Mouse (Mus musculus): ENCODE measurements around the gene Zfp541.

Gene Zfp541

DNA sequence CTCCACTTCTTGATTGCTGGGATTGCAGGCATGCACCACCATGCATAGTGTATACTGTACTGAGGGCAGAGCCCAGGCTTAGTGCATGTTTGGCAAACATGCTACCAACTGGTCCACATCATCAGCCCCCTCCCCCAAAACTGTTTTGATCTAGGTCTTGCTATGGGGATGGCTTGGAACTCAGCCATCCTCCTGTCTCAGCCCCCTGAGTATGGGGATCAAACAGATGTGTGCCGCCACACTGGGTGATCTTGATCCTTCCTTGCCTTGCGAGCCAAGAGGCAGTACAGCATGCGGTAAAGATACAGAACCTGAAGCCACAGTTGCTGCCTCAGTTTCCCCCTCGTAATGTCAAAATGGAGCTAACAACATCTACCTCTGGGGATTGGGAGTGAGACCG is 67.3 kb downstream of the Zfp541 start:
- in situ Hi-C loops (cut with MboI, MseI): no loop called here

DNA sequence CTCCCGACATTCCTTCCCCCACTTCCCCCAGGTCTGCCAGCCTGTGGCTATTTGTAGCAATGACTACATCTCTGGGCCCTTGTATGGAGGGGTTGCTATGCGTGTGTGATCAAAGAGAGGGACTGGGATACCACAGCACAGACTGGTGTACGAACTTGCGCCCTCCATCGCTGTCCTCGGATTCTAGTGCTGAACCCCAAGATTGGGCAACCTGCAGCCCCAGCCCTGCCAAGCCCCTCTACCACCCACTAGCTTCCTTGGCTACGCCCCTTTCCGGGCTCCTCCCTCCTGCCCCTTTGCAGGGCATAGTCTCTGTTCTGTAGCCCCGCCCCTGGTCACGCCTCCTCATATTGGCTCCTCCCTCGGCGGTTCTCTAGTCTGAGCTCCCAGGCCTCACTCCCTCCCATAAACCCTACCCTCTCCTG is 67.8 kb downstream of the Zfp541 start, which contains the start of gene Slc8a2:
TSS of gene Slc8a2 (plus strand) at position 406 of the 425 bp plus-strand sequence.
- in situ Hi-C loops (cut with MboI, MseI): no loop called here

- in situ Hi-C loops (cut with MboI, MseI): no loop called here
These were observed 68.5 kb downstream of the Zfp541 start for GRCm38 (mm10) chr7:16129846-16130691.

DNA sequence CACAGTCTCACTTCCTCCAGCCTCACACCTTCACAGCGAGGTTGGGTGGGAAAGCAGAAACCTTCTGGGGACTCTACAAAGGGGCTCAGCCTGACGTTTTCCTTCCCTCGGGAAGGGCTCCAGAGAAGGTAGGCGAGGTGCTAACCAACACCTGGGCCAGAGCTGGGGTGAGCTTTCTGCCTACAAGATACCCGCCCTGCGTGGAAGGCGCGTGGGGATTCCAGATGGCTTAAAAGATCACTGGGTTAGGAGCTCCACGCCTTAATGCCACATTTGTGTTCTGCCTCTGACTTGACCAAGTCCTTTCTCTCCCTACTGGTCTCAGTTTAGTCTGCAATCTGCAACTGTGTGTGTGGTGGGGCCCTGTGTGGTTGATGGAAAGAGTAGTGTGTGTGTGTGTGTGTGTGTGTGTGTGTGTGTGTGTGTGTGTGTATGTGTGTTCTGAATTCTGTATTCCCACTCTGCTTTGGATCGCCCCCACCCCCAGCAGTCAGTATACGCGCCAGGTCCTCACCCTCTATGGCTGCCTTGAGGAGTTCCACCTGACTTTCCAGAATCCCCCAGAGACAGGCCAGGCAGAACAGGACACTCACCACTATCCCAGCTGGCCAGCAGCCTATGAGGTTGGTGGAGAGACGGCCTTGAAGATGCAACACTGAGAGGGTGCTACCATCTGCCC is 69.5 kb downstream of the Zfp541 start:
- in situ Hi-C loops (cut with MboI, MseI): no loop called here

DNA sequence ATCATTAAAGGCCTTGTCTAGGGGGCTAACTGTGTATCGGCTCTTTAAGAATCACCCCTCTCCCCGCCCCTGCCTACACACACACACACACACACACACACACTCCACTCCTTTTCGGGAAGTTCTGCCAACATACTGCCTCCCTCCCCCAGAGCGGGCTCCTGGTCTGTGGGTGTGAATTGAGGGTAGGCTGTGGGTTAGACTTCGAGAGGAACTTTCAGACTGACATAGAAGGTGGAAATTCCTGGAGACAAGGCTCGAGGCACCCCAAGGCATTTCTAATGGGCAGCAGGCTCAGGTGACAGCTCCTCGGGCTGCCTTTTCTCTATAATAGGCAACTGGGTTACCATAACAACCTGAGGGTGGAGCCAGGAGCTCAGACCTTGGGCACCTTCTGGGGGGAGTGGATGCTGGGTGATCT is 70.6 kb downstream of the Zfp541 start:
- in situ Hi-C loops (cut with MboI, MseI): no loop called here

DNA sequence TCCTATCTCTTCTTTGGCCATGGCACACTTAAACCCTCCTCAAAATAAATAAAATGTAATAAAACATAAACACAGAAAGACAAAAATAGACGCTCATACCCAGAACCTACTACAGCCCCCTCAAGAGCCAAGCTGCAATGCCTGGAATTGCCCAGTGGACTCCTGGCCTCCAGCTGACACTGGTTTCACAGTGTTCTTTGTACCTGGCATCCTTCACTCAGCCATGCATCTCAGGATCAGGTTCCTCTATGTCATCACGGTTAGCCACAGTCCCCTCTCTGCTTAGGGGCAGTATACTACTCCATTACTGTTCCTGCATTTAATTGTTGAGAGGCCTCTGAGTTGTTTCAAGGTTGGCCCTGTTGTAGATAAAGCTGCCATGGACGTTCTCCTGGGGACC is 71.3 kb downstream of the Zfp541 start:
- in situ Hi-C loops (cut with MboI, MseI): no loop called here

- in situ Hi-C loops (cut with MboI, MseI): no loop called here
These were observed 72.1 kb downstream of the Zfp541 start for GRCm38 (mm10) chr7:16133691-16134090.

GRCm38 (mm10) chr7:16134951-16135392 is 73.4 kb downstream of the Zfp541 start:
- in situ Hi-C loops (cut with MboI, MseI): no loop called here

All from regulatory T cell (primary cell).